Mouse (Mus musculus) ES-Bruce4 (cell line): ENCODE data around the gene Olfr159.

ENCODE experiments used
- CTCF ChIP-seq: IDR thresholded peaks from one replicate; pipeline ENCODE4 v1.8.1; 2011; ENCODE audit warnings: low read depth, low read length
- EP300 ChIP-seq: IDR thresholded peaks from 2 replicates; pipeline ENCODE4 v1.6.1; 2011; ENCODE audit warnings: low read depth, low read length; ENCODE audit not compliant: insufficient read depth
- POLR2A ChIP-seq: IDR thresholded peaks from one replicate; pipeline ENCODE4 v1.8.1; 2011; ENCODE audit warnings: low read length; ENCODE audit not compliant: insufficient read depth

- TF ChIP-seq POLR2A = no peak
- no peak for TF ChIP-seq CTCF
- no peak for TF ChIP-seq EP300
These were observed 33.7 kb downstream of the Olfr159 start for GRCm38 (mm10) chr4:43737144-43737543.
